Mouse (Mus musculus): ENCODE results near the gene Cad.

The Cad gene

DNA sequence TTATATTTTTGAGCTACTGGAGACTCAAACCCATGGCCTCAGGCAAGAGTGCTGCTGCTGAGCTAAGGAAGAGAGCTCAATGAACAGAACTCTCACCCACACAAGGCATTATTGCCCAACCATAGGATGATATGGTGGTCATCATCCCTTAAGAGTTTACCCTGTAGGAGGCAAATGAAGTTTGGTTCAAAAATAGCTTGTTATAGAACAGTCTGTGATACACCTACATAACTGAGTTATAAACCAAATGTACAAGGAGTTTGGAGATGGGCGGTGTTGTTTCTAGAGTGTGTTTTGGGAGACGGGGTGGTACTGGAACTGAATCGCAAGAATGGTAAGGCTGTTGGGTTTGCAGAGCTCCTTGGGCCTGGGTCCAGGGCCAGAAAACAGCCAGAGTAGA lies 15.2 kb downstream of the Cad start:
- DNase-seq (ENCODE audit: low read depth in 1 of 2, low spot score in 2 of 2) = no peak

- no peak for DNase-seq (ENCODE audit: low read depth in 1 of 2, low spot score in 2 of 2)
These were observed 16.5 kb downstream of the Cad start for GRCm38 (mm10) chr5:31071059-31071458.

- DNase-seq (ENCODE audit: low read depth in 1 of 2, low spot score in 2 of 2) = no peak
These were observed 17.2 kb downstream of the Cad start for GRCm38 (mm10) chr5:31071821-31072220.

- no peak for DNase-seq (ENCODE audit: low read depth in 1 of 2, low spot score in 2 of 2)
These were observed 18.6 kb downstream of the Cad start for GRCm38 (mm10) chr5:31073176-31073575.

DNA sequence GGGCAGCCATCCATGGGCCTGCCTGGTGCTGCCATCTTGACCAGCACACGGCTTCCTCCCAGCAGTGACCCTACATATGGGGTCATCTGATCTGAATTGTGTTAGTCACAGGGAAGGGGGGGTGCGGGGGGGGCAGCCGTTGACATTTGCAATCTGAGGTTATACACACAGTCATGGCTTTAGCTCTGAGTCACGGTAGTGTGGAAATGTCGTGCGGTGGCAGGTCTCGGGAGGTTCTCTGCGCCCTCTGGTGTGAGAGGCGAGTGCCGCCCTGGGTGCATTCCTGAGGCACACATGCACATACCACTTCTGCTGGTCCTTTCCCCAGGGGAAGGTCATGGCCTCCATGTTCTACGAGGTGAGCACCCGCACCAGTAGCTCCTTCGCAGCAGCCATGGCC lies 21.8 kb downstream of the Cad start:
- no peak for DNase-seq (ENCODE audit: low read depth in 1 of 2, low spot score in 2 of 2)

DNA sequence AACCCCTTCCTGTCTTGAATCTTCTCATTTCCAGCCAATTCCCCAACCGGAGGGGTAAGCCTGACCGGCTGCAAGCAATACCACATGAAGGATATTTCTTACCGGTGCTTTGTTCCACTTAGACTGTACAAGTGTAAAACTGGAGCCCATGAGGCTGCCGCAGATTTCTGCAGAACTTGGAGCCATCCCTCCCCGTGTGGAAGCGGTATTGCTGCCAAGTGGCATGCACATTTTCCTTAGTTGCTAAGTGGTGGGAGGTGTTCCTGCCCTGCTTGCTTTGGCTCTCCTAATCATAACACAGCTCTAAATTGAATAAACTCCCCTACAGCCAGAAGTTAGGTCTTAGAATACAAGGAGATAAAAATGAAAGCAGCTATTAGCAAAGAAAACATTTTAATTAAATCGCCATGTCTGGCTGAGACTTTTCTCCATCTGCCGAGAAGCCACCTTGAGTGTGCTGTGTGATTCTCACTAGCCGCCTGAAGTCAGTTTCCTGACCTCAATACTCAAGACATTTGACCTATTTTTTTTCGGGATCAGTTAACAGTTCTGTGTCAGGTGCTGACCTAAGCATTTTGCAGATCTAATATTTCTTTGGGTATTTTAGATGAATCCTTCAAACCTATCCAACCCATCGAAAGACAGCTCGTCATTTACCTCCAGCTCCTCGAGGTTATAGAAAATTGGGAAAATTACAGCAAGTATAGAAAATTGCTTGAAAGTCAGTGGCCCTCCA lies 25.6 kb downstream of the Cad start:
- no peak for DNase-seq (ENCODE audit: low read depth in 1 of 2, low spot score in 2 of 2)

GRCm38 (mm10) chr5:31080795-31081164 lies 26.2 kb downstream of the Cad start:
- no peak for DNase-seq (ENCODE audit: low read depth in 1 of 2, low spot score in 2 of 2)

- peak in 1 of 2 experiments; percentile 22 for DNase-seq (ENCODE audit: low read depth in 1 of 2, low spot score in 2 of 2)
These were observed 26.8 kb downstream of the Cad start for GRCm38 (mm10) chr5:31081386-31081785.

DNA sequence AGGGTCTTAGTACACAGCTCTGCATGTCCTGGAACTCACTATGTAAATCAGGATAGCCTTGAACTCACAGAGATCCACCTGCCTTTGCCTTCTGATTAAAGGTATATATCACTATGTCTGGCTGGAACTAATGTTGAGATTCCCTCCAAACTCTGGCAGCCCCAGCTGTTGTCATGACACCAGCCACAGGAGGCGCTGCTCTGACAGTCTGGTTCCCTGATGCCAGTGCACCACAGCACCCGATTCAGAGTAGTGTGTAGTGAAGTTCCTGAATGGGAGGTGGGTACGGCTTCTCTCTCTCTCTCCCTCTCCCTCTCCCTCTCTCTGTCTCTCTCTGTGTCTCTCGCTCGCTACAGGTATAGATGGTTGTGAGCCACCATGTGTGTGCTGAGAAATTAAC lies 27.8 kb downstream of the Cad start:
- peak in 1 of 2 experiments; percentile 45 for DNase-seq (ENCODE audit: low read depth in 1 of 2, low spot score in 2 of 2)

- no peak for DNase-seq (ENCODE audit: low read depth in 1 of 2, low spot score in 2 of 2)
These were observed 28.5 kb downstream of the Cad start for GRCm38 (mm10) chr5:31082935-31083625.

- no peak for DNase-seq (ENCODE audit: low read depth in 1 of 2, low spot score in 2 of 2)
These were observed 29.4 kb downstream of the Cad start for GRCm38 (mm10) chr5:31083949-31084348.

DNA sequence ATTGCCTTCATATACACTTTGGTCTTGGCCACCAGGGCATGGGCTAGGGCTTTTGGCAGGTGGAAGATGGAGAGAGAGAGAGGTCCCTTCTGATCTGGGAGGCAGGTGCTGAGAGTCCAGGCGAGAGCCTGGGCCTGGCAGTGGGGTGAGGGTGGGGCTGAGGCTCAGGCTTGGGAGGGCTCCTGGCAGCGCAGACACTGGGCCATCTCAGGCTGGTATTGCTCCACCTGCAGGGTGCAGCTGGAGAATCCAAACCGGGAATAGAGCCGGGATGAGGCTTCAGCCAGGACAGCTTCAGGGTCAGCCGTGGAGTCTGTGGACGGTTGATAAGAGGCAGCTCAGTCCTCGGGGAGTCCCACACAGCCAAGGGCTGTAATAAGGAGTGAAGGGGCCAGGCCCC lies 32.0 kb downstream of the Cad start:
- no peak for DNase-seq (ENCODE audit: low read depth in 1 of 2, low spot score in 2 of 2)

DNA sequence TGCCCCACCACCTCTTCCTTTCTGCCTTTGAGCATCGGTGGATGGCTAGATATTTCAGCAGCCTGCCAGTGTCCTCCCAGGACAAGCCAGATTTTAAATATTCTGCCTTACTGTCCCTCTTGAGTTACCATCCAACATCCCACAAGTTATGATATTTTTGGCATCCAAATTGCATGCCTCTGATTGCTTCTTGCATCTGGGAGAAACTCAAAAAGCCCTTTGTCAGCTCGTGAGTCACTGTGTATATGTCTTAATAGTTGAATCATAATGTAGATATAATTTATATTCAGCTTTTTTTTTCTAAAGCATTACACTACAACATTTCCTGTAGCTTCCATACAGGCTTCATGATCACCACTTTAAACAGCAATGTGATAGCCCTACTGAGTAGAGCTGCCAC lies 32.6 kb downstream of the Cad start:
- no peak for DNase-seq (ENCODE audit: low read depth in 1 of 2, low spot score in 2 of 2)

- no peak for DNase-seq (ENCODE audit: low read depth in 1 of 2, low spot score in 2 of 2)
These were observed 37.8 kb downstream of the Cad start for GRCm38 (mm10) chr5:31092231-31092975.

DNA sequence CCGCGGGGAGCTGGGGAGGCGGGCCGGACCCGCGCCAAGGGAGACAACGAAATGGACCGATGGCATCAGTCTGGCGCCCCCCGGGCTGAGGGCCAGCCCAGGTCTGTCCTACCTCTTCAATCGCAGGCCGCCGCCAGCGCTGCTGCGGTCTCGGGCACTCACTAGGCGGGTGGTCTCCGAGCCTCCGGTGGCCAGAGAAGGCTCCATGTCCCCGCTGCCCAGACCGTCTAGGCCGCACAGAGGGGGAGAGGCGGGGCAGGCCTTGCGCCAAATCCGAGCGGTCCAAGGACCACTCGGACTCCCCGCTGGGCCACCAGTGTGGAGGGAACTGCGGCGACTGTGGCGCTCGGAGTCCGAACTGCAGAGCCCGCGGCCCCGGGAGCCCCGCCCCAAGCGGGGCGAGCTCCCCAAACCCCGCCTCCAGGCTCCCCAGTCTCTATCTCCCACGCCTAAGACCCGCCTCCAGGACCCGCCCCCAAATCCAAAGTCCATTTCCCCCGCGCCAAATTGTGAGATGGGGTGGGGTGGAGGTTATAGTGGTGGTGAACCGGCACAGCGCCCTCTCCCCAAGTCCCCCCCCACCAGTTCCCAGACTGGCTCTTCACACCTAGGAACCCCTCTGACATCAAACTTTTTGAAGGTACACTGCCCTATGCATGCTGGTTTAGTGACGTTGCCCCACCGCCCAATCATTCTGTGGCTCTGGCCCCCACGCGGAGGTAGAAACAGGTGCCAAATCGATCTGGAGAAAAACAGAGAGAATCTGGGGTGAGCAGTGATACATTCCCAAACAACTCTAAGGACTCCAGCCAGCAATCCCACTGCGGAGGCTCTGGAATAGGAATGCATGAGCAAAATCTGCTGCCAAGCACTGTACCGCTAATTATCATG lies 38.8 kb downstream of the Cad start:
- no peak for DNase-seq (ENCODE audit: low read depth in 1 of 2, low spot score in 2 of 2)

GRCm38 (mm10) chr5:31094100-31094798 lies 39.7 kb downstream of the Cad start:
- no peak for DNase-seq (ENCODE audit: low read depth in 1 of 2, low spot score in 2 of 2)

DNA sequence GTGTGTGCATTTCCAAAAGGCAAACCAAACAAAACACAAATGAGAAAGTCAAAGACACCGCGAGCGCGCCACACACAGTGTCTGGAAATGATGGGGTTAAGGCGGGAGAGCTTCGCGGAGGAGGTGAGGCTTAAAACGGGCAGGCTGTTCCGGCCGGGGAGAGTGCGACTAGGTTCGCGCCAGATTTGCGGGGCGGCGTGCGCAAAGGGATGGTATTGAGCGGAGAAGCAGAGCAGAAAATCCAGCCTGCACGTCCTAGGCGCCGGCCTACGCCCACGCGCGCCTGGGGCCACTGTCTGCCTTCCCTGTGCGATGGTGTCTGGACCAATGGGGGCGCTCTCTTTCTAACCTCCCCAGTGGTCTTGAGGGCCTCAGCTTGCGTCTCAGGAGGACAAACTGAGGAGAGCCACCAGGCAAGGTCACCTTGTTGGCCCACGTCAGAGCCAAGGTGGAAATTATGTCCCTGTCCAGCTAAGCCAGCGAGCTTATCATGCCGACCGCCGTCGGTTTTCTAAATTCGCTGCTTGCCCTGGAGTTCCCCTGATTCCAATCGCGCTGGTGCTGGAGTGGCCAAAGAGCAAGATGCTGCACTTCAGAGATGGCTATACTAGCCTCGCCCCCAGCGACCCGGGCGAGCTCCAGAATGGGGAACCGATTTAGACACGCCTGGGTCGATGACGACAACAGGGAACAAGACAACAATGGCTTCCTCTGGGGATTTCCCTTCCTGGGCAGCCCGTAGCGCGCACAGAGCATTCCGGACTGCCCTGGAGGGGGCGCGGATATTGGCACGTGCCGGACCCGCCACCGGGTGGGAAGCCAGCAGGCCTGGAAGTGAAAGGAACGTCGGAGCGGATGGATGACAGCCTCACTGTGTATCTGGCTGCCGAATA lies 40.5 kb downstream of the Cad start:
- DNase-seq (ENCODE audit: low read depth in 1 of 2, low spot score in 2 of 2) = peak; percentile 86 to 88

DNA sequence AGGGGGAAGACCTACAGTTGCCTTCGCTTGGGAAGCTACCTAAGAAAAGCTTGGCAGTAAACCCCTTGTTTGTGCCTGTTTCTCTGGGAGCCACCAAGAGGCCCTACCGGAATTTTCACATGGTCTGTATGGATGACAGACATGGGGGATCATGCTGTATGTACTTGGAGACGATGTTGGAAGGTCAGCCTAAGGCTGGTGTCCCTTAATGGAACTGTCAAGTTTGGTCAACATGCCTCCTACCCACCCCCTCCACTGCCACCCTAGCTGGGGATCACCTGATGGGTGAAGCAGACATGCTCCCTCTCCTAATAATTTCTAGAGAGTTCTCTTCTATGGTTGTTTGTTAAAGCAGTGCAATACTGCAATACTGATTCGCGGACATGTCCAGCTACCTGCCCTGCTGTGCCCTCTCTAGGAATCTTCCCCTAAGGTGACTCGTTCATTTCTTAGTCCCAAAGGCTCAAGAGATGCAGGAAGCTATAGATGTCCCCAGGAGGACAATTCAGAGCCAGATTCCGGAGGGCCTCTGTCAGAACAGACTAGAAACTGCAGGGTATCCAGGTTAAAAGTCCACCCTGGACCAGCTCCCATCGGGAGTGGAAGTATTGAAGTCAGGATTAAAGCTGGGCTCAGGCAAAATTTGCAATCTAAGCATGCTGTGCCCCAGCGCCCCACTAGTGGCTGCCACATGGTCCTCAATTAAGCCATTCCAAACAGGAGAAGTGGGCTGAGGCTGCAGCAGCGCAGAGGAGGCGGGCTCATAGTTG lies 41.3 kb downstream of the Cad start:
- no peak for DNase-seq (ENCODE audit: low read depth in 1 of 2, low spot score in 2 of 2)

DNA sequence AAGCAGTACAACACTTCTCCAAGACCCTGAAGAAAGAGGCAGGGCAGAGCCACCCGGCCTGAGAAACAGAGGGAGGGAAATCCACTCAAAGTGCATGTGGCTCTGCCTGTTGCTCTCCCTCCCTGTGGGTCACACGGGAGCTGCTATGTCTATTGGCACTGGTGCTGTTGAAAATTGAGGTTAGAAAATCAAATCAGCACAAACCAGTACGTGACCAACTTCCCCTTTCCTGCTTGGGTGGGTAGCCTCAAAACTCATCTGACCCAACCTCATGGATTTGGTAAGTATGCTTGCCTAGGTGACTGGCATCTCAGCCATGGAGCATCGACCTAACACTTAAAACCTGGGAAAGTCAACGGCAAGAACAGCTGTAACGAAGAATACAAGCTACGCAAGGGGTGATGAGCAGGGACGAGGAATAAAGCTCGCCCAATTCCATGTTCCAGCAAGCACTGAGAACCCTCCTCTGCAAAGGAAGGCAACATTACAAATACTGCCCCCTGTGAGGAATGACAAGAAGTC lies 51.3 kb downstream of the Cad start, which contains the start of gene Dnajc5g:
Gene Dnajc5g, plus strand, starts transcription at position 472 of the 522 bp plus-strand sequence.
- no peak for DNase-seq (ENCODE audit: low read depth in 1 of 2, low spot score in 2 of 2)

Data from monocyte, adult 2 months (primary cell).